Mouse (Mus musculus) myocyte (in vitro differentiated cells): ENCODE data around the gene Kat2b. TPM values are rescaled to one million over a fixed set of nuclear protein-coding genes. Genes with fewer than 3 reads are reported as not detected.
"Not testable (repeated sequence)": the region's sequence is repeated elsewhere in the genome, so short reads cannot be mapped to it uniquely, and the experiment has no call there.

Experiments
- H3K27me3 ChIP-seq: one replicate; pipeline ENCODE4 v1.6.1; 2011; ENCODE audit not compliant: control insufficient read depth, insufficient read depth, insufficient read length
- H3K36me3 ChIP-seq: one replicate; pipeline ENCODE4 v1.6.1; 2011; ENCODE audit not compliant: control insufficient read depth, insufficient read depth
- H3K4me2 ChIP-seq: one replicate; pipeline ENCODE4 v1.6.1; 2011; ENCODE audit warnings: low read depth, control low read depth
- H3K4me3 ChIP-seq: one replicate; pipeline ENCODE4 v1.5.1; 2011; ENCODE audit warnings: mild to moderate bottlenecking, control low read depth, moderate library complexity
- H3K79me2 ChIP-seq: one replicate; pipeline ENCODE4 v1.6.1; 2011; ENCODE audit not compliant: control insufficient read depth, insufficient read depth
- H3ac ChIP-seq: one replicate; pipeline ENCODE4 v1.6.1; 2011; ENCODE audit not compliant: control insufficient read depth, insufficient read length
- CEBPB ChIP-seq: IDR thresholded peaks from 2 replicates; pipeline ENCODE4 v1.6.1; 2011; ENCODE audit warnings: mild to moderate bottlenecking, moderate library complexity; ENCODE audit not compliant: poor library complexity, insufficient read depth, severe bottlenecking
- E2F4 ChIP-seq: IDR thresholded peaks from one replicate; pipeline ENCODE4 v1.6.1; 2011; ENCODE audit warnings: mild to moderate bottlenecking, control low read depth, moderate library complexity; ENCODE audit not compliant: insufficient read depth
- MAX ChIP-seq: IDR thresholded peaks from one replicate; pipeline ENCODE4 v1.6.1; 2011; ENCODE audit warnings: low read depth, mild to moderate bottlenecking, control low read depth
- MYOD1 ChIP-seq, 3 experiments: IDR thresholded peaks; one replicate each; pipeline ENCODE4 v1.6.1; 2011; ENCODE audit warnings: control low read depth in 2 of 3, low read depth in 2 of 3, mild to moderate bottlenecking in 2 of 3, moderate library complexity in 1 of 3; ENCODE audit not compliant: insufficient read length in 2 of 3, control insufficient read depth in 1 of 3
- MYOG ChIP-seq, 3 experiments: IDR thresholded peaks; one replicate each; pipeline ENCODE4 v1.6.1; 2011; ENCODE audit warnings: control low read depth in 2 of 3, low read depth in 2 of 3, mild to moderate bottlenecking in 2 of 3; ENCODE audit not compliant: insufficient read length in 2 of 3, control insufficient read depth in 1 of 3, insufficient read depth in 1 of 3
- POLR2A ChIP-seq: IDR thresholded peaks from one replicate; pipeline ENCODE4 v1.6.1; 2011; ENCODE audit warnings: low read depth, mild to moderate bottlenecking, control low read depth, moderate library complexity; ENCODE audit not compliant: insufficient read length
- POLR2AphosphoS2 ChIP-seq: IDR thresholded peaks from one replicate; pipeline ENCODE4 v1.6.1; 2011; ENCODE audit warnings: low read depth, control low read depth; ENCODE audit not compliant: insufficient read length
- REST ChIP-seq: IDR thresholded peaks from one replicate; pipeline ENCODE4 v1.6.1; 2011; ENCODE audit warnings: mild to moderate bottlenecking, control low read depth, moderate library complexity; ENCODE audit not compliant: insufficient read depth, insufficient read length
- SRF ChIP-seq: IDR thresholded peaks from one replicate; pipeline ENCODE4 v1.6.1; 2011; ENCODE audit warnings: low read depth; ENCODE audit not compliant: control insufficient read depth, insufficient read length
- TCF12 ChIP-seq: IDR thresholded peaks from one replicate; pipeline ENCODE4 v1.6.1; 2011; ENCODE audit warnings: mild to moderate bottlenecking, control low read depth; ENCODE audit not compliant: poor library complexity, insufficient read depth, severe bottlenecking
- TCF3 ChIP-seq: IDR thresholded peaks from one replicate; pipeline ENCODE4 v1.6.1; 2011; ENCODE audit warnings: low read depth, control low read depth; ENCODE audit not compliant: insufficient read length
- USF1 ChIP-seq: IDR thresholded peaks from one replicate; pipeline ENCODE4 v1.6.1; 2011; ENCODE audit warnings: low read depth, mild to moderate bottlenecking, control low read depth, moderate library complexity
- polyA plus RNA-seq: library from polyadenylated mRNA; unstranded; fragments of >200 nt; fragmentation: generic; extraction: Trizol; gene quantifications from one replicate; pipeline ENCODE4 v1.2.1, GENCODE M21; 2012; ENCODE audit warnings: missing spikeins

Gene Kat2b
- polyA plus RNA-seq, 1 experiment = 4.2 TPM

GRCm38 (mm10) chr17:53714453-53714852 is 147.8 kb downstream of the Kat2b start:
- no peaks in the 10 kb centered on the region for H3K36me3 ChIP-seq
- no peaks in the 10 kb centered on the region for H3K79me2 ChIP-seq
- H3ac ChIP-seq = no peak overlapping the region
- H3K4me3 ChIP-seq = no peak overlapping the region
- TF ChIP-seq CEBPB (no peak), SRF (no peak), E2F4 (no peak), TCF12 (no peak), MYOD1 (IDR thresholded peaks at IDR 0.05; ENCODE audit: control insufficient read depth in 1 of 3, insufficient read length in 2 of 3, low read depth in 2 of 3) (no peak), MAX (no peak), USF1 (no peak), REST (no peak), POLR2A (no peak), MYOG (IDR thresholded peaks at IDR 0.05; ENCODE audit: control insufficient read depth in 1 of 3, insufficient read depth in 1 of 3, insufficient read length in 2 of 3, low read depth in 2 of 3) (no peak), TCF3 (no peak), POLR2AphosphoS2 (no peak)
- no peaks in the 10 kb centered on the region for H3K27me3 ChIP-seq
- H3K4me2 ChIP-seq = no peak overlapping the region

- not testable (repeated sequence) for H3K4me2 ChIP-seq, H3K36me3 ChIP-seq, H3K79me2 ChIP-seq
Observed at GRCm38 (mm10) chr17:53715161-53715560, 148.5 kb downstream of the Kat2b start.

GRCm38 (mm10) chr17:53718474-53718873 is 151.8 kb downstream of the Kat2b start:
- TF ChIP-seq SRF = no peak
- Histone ChIP-seq H3K4me3 (no peak overlapping the region), H3K27me3 (no peaks in the 10 kb centered on the region), H3K4me2 (no peak overlapping the region), H3ac (no peak overlapping the region), H3K36me3 (no peaks in the 10 kb centered on the region), H3K79me2 (no peaks in the 10 kb centered on the region)

More at GRCm38 (mm10) chr17:53715161-53715560, 148.5 kb downstream of the Kat2b start:
- not testable (repeated sequence) for H3K27me3 ChIP-seq, H3ac ChIP-seq, H3K4me3 ChIP-seq

- not testable (repeated sequence) for H3ac ChIP-seq, H3K4me2 ChIP-seq, H3K27me3 ChIP-seq, H3K4me3 ChIP-seq, H3K79me2 ChIP-seq, H3K36me3 ChIP-seq
Observed at GRCm38 (mm10) chr17:53718916-53719315, 152.3 kb downstream of the Kat2b start.

Other genes with a start within 250 kb of the Kat2b start
- 0.01 TPM for gene Efhb, start 103.5 kb upstream of the Kat2b start, polyA plus RNA-seq
- 26.6 TPM for gene Rab5a, start 87.6 kb upstream of the Kat2b start, polyA plus RNA-seq
- 0.12 TPM for gene Pp2d1, start 27.4 kb upstream of the Kat2b start, polyA plus RNA-seq
- 3.1 TPM for gene Sgo1, start 122.5 kb downstream of the Kat2b start, polyA plus RNA-seq